Mouse (Mus musculus) embryonic facial prominence, embryonic 10.5 days (tissue): Measurements from ENCODE around the gene Chrm3. TPM values are rescaled to one million over a fixed set of nuclear protein-coding genes. Genes with fewer than 3 reads are reported as not detected.

Source experiments
- DNase-seq: peaks from one replicate; pipeline ENCODE4 v3.0.0-alpha.2; 2017; ENCODE audit warnings: low spot score
- H3K27ac ChIP-seq: fragments of 300-500 bp; sonication (generic); replicated peaks from 2 replicates; pipeline ENCODE4 v1.5.1; 2016; ENCODE audit warnings: mild to moderate bottlenecking
- H3K27me3 ChIP-seq: fragments of 300-500 bp; sonication (generic); replicated peaks from 2 replicates; pipeline ENCODE4 v1.6.1; 2016; ENCODE audit warnings: low read depth, mild to moderate bottlenecking; ENCODE audit not compliant: poor library complexity, severe bottlenecking
- H3K36me3 ChIP-seq: fragments of 300-500 bp; sonication (generic); replicated peaks from 2 replicates; pipeline ENCODE4 v1.6.1; 2016; ENCODE audit warnings: mild to moderate bottlenecking, moderate library complexity
- H3K4me1 ChIP-seq: fragments of 300-500 bp; sonication (generic); 2 replicates; pipeline ENCODE4 v1.6.1; 2016
- H3K4me3 ChIP-seq: fragments of 300-500 bp; sonication (generic); 2 replicates; pipeline ENCODE4 v1.5.1; 2016; ENCODE audit warnings: mild to moderate bottlenecking, moderate library complexity
- H3K9me3 ChIP-seq: fragments of 300-500 bp; sonication (generic); 2 replicates; pipeline ENCODE4 v1.6.1; 2016; ENCODE audit warnings: mild to moderate bottlenecking
- WGBS: fragments of 180-500 bp; shearing (Covaris S2); methylation state at CpG from one replicate; pipeline ENCODE4 v1.1.7; 2016; 5-methylcytosine and 5-hydroxymethylcytosine counted together
- polyA plus RNA-seq: library from polyadenylated mRNA; unstranded; fragments of >200 nt; fragmentation: Nextera tagmentation; extraction: Ambion mirVana; gene quantifications from 2 replicates; pipeline ENCODE4 v1.2.1, GENCODE M21; 2016

Chrm3 gene
- polyA plus RNA-seq, 1 experiment from 2014 or later: 0.62 TPM

DNA sequence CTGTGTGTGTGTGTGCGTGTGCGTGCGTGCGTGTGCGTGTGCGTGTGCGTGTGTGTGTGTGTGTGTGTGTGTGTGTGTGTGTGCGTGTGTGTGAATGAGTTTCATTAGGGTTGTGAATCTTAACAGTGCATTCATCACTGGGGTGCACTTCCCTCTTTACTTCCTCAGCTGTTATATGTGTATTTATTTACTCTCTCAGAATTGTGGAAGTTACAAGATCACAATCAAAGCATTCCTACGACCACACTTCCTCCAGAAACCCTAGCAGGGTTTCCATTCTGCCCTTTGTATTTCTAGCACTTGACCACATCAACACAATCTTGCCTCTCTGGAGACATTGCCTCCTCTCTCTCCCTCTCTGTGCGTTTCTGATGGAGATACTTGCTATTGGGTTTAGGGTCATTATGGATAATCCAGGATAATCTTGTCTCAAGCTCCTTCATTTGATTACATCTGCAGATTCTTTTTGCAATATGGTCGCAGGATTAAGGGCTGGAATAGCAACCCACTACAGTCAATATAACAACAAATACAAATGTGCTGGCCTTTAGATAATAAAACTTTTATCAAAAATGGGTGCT lies 465.5 kb downstream of the Chrm3 start:
- H3K36me3 ChIP-seq: no peaks in the 10 kb centered on the region
- H3K27ac ChIP-seq: no peak overlapping the region
- no peak for DNase-seq
- WGBS: 86% methylated on average over 11 of the region's 11 CpGs
- no peaks in the 10 kb centered on the region for H3K4me1 ChIP-seq
- H3K27me3 ChIP-seq: no peaks in the 10 kb centered on the region
- H3K4me3 ChIP-seq: no peak overlapping the region
- H3K9me3 ChIP-seq: no peaks in the 10 kb centered on the region

DNA sequence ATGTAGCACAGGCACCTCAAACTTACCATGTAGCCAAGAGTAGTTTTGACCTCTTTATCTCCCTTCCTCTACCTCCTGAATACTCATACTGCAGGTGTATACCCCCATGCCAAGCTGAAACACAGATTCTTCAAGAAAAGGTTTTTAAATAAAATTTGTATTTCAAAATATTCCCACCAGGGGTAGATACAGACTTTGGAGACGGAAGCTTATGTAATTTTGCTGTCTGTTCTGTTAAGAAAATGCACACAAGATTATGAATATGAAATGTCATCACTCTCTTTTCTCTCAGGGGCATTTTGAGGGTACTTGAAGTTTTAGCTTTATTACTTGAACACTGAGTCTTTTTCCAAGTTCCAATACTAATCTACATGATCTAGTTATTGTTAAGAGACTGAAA lies 469.6 kb downstream of the Chrm3 start:
- H3K4me3 ChIP-seq: no peak overlapping the region
- peaks cover 6% of the 10 kb centered on the region; the same call in 1 of the 2 replicates for H3K4me1 ChIP-seq
- H3K9me3 ChIP-seq: no peaks in the 10 kb centered on the region
- H3K27me3 ChIP-seq: no peaks in the 10 kb centered on the region
- no peak overlapping the region for H3K27ac ChIP-seq
- H3K36me3 ChIP-seq: no peaks in the 10 kb centered on the region
- 86% methylated on average over 1 of the region's 1 CpGs for WGBS
- no peak for DNase-seq

DNA sequence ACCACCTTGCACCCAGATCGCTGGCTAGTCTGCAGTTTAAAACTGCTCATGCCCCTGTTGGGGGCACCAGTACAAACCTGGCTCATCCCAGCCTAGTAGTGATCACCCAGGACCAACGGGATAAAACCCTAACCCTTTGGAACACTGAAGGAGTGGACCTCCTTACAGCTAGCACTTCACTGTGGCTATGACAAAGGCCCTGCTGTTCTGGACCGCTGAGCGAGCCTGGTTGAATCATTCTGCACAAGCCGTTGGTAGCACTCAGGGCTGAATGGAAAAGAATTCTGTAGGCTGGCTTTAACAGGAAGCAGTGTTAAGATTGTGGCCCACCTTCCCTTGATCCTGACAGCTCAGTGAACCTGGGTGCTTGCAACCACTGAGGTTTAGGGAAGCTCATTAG lies 470.2 kb downstream of the Chrm3 start:
- 48% methylated on average over 5 of the region's 5 CpGs for WGBS
- no peak overlapping the region for H3K4me3 ChIP-seq

DNA sequence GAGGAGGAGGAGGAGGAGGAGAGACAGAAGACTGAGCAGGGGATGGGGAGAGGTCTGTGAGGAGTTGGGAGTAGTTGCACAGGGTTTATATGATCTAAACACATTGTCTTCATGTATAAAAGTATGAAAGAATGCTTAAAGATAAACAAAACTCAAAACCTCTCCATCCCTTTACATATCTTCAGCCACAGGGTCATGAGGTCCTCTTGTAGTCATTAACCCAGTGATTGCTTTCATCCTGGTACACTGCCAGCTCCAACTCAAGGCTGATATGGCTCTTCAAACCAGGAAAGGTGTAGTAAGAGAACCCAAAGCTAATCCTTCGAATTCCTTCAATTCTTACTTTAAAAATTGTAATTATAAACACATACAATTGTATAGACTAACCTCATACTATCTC lies 470.7 kb downstream of the Chrm3 start:
- no peak for DNase-seq

More for the DNA sequence above, 470.2 kb downstream of the Chrm3 start:
- no peaks in the 10 kb centered on the region for H3K9me3 ChIP-seq
- H3K4me1 ChIP-seq: peaks cover 6% of the 10 kb centered on the region; the same call in 1 of the 2 replicates
- DNase-seq: peak; percentile 10
- no peaks in the 10 kb centered on the region for H3K27me3 ChIP-seq
- H3K36me3 ChIP-seq: no peaks in the 10 kb centered on the region
- no peak overlapping the region for H3K27ac ChIP-seq

DNA sequence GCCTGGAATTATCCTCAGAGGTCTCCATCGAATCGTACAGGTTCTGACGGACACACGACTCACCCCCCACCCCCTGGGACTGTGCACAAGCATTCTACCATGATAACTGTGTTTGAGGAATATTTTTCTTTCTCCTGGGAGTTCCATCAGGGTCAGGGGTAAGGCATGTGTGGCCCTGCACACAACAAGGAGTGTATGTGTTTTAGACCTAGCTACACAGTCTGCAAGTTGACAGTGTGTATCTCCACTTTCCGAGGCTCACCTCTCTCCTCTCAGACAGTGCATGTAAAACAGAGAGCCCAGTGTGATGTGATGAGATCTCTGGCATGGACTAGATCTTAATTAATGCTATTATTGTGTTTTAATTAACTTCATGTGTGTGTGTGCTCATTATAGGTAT lies 472.4 kb downstream of the Chrm3 start:
- Histone ChIP-seq H3K9me3 (no peaks in the 10 kb centered on the region), H3K4me3 (no peak overlapping the region), H3K36me3 (no peaks in the 10 kb centered on the region), H3K27me3 (no peaks in the 10 kb centered on the region), H3K27ac (no peak overlapping the region), H3K4me1 (peaks cover 6% of the 10 kb centered on the region; the same call in 1 of the 2 replicates)
- no peak for DNase-seq
- WGBS: 48% methylated on average over 5 of the region's 5 CpGs

More for the DNA sequence above, 470.7 kb downstream of the Chrm3 start:
- Histone ChIP-seq H3K4me3 (no peak overlapping the region), H3K27ac (no peak overlapping the region), H3K4me1 (peaks cover 6% of the 10 kb centered on the region; the same call in 1 of the 2 replicates), H3K27me3 (no peaks in the 10 kb centered on the region), H3K36me3 (no peaks in the 10 kb centered on the region), H3K9me3 (no peaks in the 10 kb centered on the region)
- whole genome bisulfite sequencing: 86% methylated on average over 1 of the region's 1 CpGs

DNA sequence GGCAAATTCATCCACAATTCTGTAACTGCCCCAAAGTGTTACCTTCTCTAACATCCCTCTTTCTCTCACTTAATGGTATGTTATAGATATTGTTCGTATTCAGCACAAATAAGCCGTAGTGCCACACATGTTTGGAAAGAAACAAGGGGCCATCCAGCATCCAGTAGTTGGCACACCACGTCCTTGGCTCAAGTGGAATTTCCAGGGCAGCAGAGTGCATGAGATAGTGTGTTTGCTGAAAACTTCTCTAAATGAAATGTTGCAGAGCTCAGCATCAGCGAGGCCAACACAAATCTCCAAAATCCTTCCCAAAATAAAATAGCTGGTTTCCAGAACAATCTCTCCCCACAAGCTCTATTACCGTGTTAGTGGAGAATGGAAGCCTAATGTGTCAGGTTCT lies 473.4 kb downstream of the Chrm3 start:
- no peak for DNase-seq
- H3K4me3 ChIP-seq: no peak overlapping the region
- H3K27ac ChIP-seq: no peak overlapping the region
- no peaks in the 10 kb centered on the region for H3K9me3 ChIP-seq
- H3K4me1 ChIP-seq: peaks cover 6% of the 10 kb centered on the region; the same call in 1 of the 2 replicates
- no peaks in the 10 kb centered on the region for H3K36me3 ChIP-seq
- 89% methylated on average over 5 of the region's 5 CpGs for WGBS
- no peaks in the 10 kb centered on the region for H3K27me3 ChIP-seq

DNA sequence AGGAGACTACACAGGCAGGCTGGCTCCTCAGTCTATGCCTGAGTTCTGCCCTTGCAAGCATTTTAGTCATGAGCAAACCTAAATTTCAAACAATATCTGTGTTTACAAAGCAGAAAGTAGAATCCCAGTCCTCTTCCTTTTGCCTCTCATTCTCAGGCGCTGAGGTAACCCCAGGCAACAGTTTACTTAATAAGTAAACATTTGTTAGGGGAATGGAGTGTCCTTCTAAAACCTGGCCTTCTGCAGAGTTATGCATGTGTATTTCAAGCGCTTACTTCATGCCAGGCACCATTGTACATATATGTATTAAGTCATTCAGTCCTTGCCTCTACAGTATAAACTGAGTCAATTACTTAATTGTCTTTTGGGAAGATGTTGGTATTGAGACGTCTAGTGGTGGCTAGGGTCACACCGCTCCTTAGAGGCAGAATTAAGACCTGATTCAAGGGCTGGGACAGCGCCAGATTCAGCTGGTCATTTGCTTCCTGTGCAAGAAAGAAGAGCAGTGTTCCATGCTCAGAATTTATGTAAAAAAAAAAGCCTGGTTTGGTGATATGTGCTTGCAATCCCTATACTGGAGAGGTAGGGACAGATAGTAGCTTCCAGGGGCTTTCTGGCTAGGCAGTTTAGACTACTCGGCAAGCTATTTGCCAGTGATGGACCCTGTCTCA lies 474.0 kb downstream of the Chrm3 start:
- Histone ChIP-seq H3K4me3 (no peak overlapping the region), H3K27ac (no peak overlapping the region), H3K9me3 (no peaks in the 10 kb centered on the region), H3K27me3 (no peaks in the 10 kb centered on the region), H3K4me1 (peaks cover 6% of the 10 kb centered on the region; the same call in 1 of the 2 replicates), H3K36me3 (no peaks in the 10 kb centered on the region)
- 83% methylated on average over 6 of the region's 6 CpGs for WGBS
- no peak for DNase-seq

DNA sequence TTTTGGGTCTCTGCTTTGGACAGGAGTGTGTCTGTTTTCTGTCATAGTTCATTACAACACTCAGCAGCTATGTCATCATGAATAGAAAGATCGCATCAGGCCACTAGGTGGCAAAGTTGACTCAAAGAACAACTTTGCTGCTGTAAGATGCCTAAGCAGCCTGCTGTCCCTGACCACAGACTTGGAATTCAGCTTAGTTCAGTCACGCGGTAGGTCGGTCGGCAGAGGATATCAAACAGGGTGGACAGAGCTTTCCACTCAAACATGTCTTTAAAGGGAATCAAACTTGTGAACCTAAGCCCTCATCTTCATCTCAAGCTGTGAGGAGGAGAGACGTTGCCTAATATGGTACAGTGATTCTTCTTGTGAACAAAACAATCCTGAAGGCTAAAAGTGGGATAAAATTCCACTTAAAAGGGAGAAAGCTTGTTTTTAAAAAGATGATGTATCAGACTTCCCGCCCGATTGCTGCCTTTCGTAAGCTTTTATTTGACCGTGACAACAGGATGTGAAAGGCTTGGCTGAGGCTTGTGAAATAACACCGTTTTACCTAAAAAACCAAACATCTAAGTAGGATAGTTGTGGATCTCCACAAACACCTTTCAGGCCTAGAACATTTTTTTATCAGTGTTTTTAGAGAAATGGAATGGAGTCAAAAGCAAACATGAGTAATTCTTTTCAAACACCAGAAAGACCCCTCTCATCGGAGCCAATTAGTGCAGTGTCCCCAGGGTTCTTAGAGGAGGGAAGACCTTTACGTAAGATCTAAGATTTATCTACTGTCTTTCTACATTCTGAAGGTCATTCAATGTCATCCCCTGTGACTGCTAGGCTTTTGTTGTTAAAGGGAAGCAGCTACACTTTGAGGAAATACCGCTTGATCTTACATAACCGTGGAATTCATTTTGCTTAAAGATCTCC lies 478.0 kb downstream of the Chrm3 start:
- Histone ChIP-seq H3K4me1 (no peaks in the 10 kb centered on the region), H3K27ac (no peak overlapping the region), H3K9me3 (no peaks in the 10 kb centered on the region), H3K36me3 (no peaks in the 10 kb centered on the region), H3K27me3 (no peaks in the 10 kb centered on the region), H3K4me3 (no peak overlapping the region)
- WGBS: 52% methylated on average over 15 of the region's 15 CpGs
- peak; percentile 64 for DNase-seq

DNA sequence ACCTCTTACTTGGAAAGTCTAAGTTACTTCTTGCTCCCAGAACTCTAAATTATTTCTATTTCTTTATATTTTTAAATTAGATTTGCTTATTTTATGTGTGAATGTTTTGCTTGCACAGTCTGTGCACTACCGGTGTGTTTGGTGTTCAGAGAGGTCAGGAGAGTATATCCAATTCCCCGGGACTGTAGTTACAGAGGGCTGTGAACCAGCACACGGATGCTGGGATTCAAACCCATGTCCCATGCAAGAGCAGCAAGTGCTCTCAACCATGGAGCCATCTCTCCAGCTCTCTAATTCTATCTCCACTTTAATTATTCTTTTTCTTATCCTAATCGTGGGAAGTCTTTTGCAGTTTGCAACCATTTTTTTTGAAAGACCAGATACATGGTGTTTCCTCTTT lies 478.7 kb downstream of the Chrm3 start:
- DNase-seq: no peak
- H3K36me3 ChIP-seq: no peaks in the 10 kb centered on the region
- no peak overlapping the region for H3K4me3 ChIP-seq
- no peaks in the 10 kb centered on the region for H3K4me1 ChIP-seq
- H3K27me3 ChIP-seq: no peaks in the 10 kb centered on the region
- 64% methylated on average over 4 of the region's 4 CpGs for WGBS
- H3K9me3 ChIP-seq: no peaks in the 10 kb centered on the region
- no peak overlapping the region for H3K27ac ChIP-seq

DNA sequence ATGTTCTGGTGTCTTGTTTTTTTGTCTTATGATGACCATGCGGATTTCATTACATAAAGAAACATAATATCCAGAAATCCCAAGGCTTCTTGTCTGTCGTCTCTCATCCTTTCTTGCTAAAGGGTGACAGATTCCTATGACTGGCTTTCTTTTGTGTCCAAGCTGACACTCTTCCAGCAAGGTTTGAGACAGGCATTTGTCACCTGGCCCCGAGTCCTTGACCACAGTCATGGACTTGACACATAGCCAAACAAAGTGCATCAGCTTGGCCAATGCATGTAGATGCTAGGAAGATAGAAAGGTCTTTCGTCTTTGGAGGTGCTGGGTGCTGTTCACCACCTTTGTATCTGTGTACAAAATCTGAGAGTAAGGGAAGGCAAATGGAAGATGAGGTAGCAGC lies 480.2 kb downstream of the Chrm3 start:
- Histone ChIP-seq H3K4me3 (no peak overlapping the region), H3K27ac (no peak overlapping the region), H3K4me1 (no peaks in the 10 kb centered on the region), H3K36me3 (no peaks in the 10 kb centered on the region), H3K9me3 (no peaks in the 10 kb centered on the region), H3K27me3 (no peaks in the 10 kb centered on the region)
- DNase-seq: no peak
- WGBS: 86% methylated on average over 4 of the region's 4 CpGs

DNA sequence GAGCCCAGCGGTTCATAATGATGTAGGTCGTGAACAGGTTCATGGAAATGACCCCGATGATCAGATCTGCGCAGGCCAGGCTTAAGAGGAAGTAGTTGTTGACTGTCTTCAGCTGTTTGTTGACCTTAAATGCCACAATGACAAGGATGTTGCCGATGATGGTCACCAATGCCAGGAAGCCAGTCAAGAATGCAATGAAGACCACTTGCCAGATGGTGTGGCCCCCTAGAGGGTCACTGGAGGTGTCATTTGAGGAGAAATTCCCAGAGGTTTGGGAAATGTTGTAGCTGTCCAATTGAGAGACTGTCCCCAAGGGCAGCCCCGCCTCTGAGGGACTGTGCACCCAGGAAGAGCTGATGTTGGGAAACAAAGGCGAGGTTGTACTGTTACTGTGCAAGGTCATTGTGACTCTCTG lies 482.0 kb downstream of the Chrm3 start:
- no peaks in the 10 kb centered on the region for H3K27me3 ChIP-seq
- H3K9me3 ChIP-seq: no peaks in the 10 kb centered on the region
- no peak overlapping the region for H3K27ac ChIP-seq
- no peak overlapping the region for H3K4me3 ChIP-seq
- no peak for DNase-seq
- H3K4me1 ChIP-seq: no peaks in the 10 kb centered on the region
- WGBS: 84% methylated on average over 7 of the region's 7 CpGs
- no peaks in the 10 kb centered on the region for H3K36me3 ChIP-seq

DNA sequence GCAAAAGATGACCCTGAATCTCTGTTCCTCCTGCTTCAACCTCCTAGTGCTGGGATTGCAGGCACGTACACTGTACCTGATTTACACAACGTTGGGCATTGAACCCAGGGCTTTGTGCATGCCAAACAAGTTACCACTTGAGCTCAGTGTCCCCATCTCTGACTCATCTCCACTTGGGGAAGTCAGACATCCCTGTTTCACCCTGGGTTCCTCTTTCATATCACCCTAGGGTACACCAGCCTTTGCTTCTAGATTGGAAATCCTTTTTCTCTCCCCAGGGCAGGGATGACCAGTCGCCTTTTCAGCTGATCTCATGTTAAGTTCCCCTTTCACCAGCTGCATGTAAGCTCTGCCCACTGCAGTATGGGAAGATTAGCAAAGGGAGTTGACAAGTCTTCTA lies 487.3 kb downstream of the Chrm3 start:
- no peaks in the 10 kb centered on the region for H3K4me1 ChIP-seq
- no peaks in the 10 kb centered on the region for H3K36me3 ChIP-seq
- no peak overlapping the region for H3K27ac ChIP-seq
- DNase-seq: no peak
- 82% methylated on average over 3 of the region's 3 CpGs for WGBS
- H3K9me3 ChIP-seq: no peaks in the 10 kb centered on the region
- no peak overlapping the region for H3K4me3 ChIP-seq
- no peaks in the 10 kb centered on the region for H3K27me3 ChIP-seq
